Mouse (Mus musculus): ENCODE results near the gene Sestd1. TPM values are rescaled to one million over a fixed set of nuclear protein-coding genes. Genes with fewer than 3 reads are reported as not detected.
A peak's percentile ranks its signal among the peaks of the same experiment; 100 is the strongest.

Sestd1 gene
- total and polyA plus RNA-seq, 2 experiments from 2014 or later: 21.0 to 41.3 TPM

GRCm38 (mm10) chr2:77151255-77151654, 129.1 kb downstream of the Sestd1 start:
- no peaks in the 10 kb centered on the region for H3K27me3 ChIP-seq (ENCODE audit: insufficient read depth, low read length)
- TF ChIP-seq CTCF (IDR thresholded peaks at IDR 0.05; ENCODE audit: low read depth): no peak
- H3K4me3 ChIP-seq (ENCODE audit: low read length): no peak overlapping the region
- no peak overlapping the region for H3K27ac ChIP-seq
- DNase-seq (ENCODE audit: low spot score) (no peak), ATAC-seq (no peak)
- H3K4me1 ChIP-seq (ENCODE audit: insufficient read depth, low read length): peaks cover 8% of the 10 kb centered on the region; the same call in 1 of the 2 replicates
- no peaks in the 10 kb centered on the region for H3K9me3 ChIP-seq (ENCODE audit: low read length)
- H3K4me2 ChIP-seq (ENCODE audit: low read depth, low read length): no peak overlapping the region
- no peaks in the 10 kb centered on the region for H3K36me3 ChIP-seq (ENCODE audit: insufficient read depth, low read length)
- no peak overlapping the region for H3K9ac ChIP-seq (replicated peaks; ENCODE audit: low read length)
- 91% methylated on average over 8 of the region's 8 CpGs for WGBS

DNA sequence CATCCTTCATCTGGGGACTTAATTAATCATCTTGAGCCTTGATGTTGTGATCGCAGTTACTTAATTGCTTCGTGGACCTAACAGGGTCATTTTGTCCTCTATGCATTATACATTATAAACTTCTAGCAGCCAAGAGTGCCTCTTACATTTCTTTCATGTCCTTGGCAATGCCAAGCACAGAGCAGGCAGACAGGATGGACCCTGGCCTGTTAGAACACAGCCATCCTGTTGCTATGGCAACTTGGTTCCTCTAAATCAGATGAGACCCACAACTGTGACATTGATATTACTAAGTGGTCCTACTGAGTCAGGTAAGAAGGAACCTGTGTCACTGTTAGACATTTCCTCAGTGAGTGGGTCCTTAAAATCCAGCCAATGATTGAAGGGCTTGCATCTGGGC, 130.8 kb downstream of the Sestd1 start:
- Histone ChIP-seq H3K9ac (replicated peaks; ENCODE audit: low read length) (no peak overlapping the region), H3K27ac (no peak overlapping the region), H3K4me1 (ENCODE audit: insufficient read depth, low read length) (peaks cover 10% of the 10 kb centered on the region; the same call in 1 of the 2 replicates), H3K4me2 (ENCODE audit: low read depth, low read length) (no peak overlapping the region), H3K27me3 (ENCODE audit: insufficient read depth, low read length) (no peaks in the 10 kb centered on the region), H3K4me3 (ENCODE audit: low read length) (no peak overlapping the region), H3K9me3 (ENCODE audit: low read length) (no peaks in the 10 kb centered on the region), H3K36me3 (ENCODE audit: insufficient read depth, low read length) (no peaks in the 10 kb centered on the region)
- DNase-seq (ENCODE audit: low spot score): no peak
- TF ChIP-seq CTCF (IDR thresholded peaks at IDR 0.05; ENCODE audit: low read depth): no peak
- 38% methylated on average over 2 of the region's 2 CpGs for WGBS
- peak; percentile 29; the same call in 1 of the 2 replicates for ATAC-seq

- no peaks in the 10 kb centered on the region for H3K9me3 ChIP-seq (ENCODE audit: low read length)
- peak; percentile 31 for DNase-seq (ENCODE audit: low spot score)
- H3K4me3 ChIP-seq (ENCODE audit: low read length): no peak overlapping the region
- no peak overlapping the region for H3K4me2 ChIP-seq (ENCODE audit: low read depth, low read length)
- no peaks in the 10 kb centered on the region for H3K36me3 ChIP-seq (ENCODE audit: insufficient read depth, low read length)
- 0 out of 2 replicates have a peak, but pooled peaks have one; percentile 29 for ATAC-seq
- no peaks in the 10 kb centered on the region for H3K27me3 ChIP-seq (ENCODE audit: insufficient read depth, low read length)
- peaks cover 10% of the 10 kb centered on the region; the same call in 1 of the 2 replicates for H3K4me1 ChIP-seq (ENCODE audit: insufficient read depth, low read length)
- 36% methylated on average over 4 of the region's 4 CpGs for WGBS
- H3K9ac ChIP-seq (replicated peaks; ENCODE audit: low read length): no peak overlapping the region
- no peak overlapping the region for H3K27ac ChIP-seq
- no peak for TF ChIP-seq CTCF (IDR thresholded peaks at IDR 0.05; ENCODE audit: low read depth)
Observed at GRCm38 (mm10) chr2:77148215-77148614, 132.2 kb downstream of the Sestd1 start.

DNA sequence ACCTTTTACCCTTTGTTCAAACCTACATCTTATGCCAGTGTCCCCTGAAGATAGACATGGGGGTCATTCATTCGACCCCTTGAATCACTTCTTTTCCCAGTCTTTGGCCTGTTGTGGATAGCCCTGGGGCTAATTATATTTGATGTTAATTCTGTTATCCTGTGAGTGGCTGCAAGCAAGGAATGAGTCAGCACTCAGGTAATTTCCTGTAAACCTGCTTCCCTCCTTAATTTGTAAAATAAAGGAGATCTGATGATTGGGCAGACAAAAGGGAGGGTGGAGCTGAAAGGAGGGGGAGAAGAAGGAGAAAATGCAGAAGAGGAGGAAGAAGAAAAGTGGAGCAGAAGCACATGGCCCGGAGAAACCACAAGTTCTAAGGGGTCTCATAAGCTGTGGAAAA, 133.4 kb downstream of the Sestd1 start:
- WGBS: 82% methylated on average over 2 of the region's 2 CpGs
- no peaks in the 10 kb centered on the region for H3K36me3 ChIP-seq (ENCODE audit: insufficient read depth, low read length)
- H3K9me3 ChIP-seq (ENCODE audit: low read length): no peaks in the 10 kb centered on the region
- TF ChIP-seq CTCF (IDR thresholded peaks at IDR 0.05; ENCODE audit: low read depth): no peak
- no peak overlapping the region for H3K9ac ChIP-seq (replicated peaks; ENCODE audit: low read length)
- H3K4me3 ChIP-seq (ENCODE audit: low read length): no peak overlapping the region
- peaks cover 10% of the 10 kb centered on the region; the same call in 1 of the 2 replicates for H3K4me1 ChIP-seq (ENCODE audit: insufficient read depth, low read length)
- H3K4me2 ChIP-seq (ENCODE audit: low read depth, low read length): no peak overlapping the region
- no peaks in the 10 kb centered on the region for H3K27me3 ChIP-seq (ENCODE audit: insufficient read depth, low read length)
- ATAC-seq (no peak), DNase-seq (ENCODE audit: low spot score) (no peak)
- no peak overlapping the region for H3K27ac ChIP-seq

- Histone ChIP-seq H3K9me3 (ENCODE audit: low read length) (no peaks in the 10 kb centered on the region), H3K4me2 (ENCODE audit: low read depth, low read length) (no peak overlapping the region), H3K36me3 (ENCODE audit: insufficient read depth, low read length) (no peaks in the 10 kb centered on the region), H3K4me3 (ENCODE audit: low read length) (no peak overlapping the region), H3K4me1 (ENCODE audit: insufficient read depth, low read length) (peaks cover 10% of the 10 kb centered on the region; the same call in 1 of the 2 replicates), H3K27me3 (ENCODE audit: insufficient read depth, low read length) (no peaks in the 10 kb centered on the region), H3K9ac (replicated peaks; ENCODE audit: low read length) (no peak overlapping the region), H3K27ac (no peak overlapping the region)
- no peak for TF ChIP-seq CTCF (IDR thresholded peaks at IDR 0.05; ENCODE audit: low read depth)
- ATAC-seq (no peak), DNase-seq (ENCODE audit: low spot score) (no peak)
- 76% methylated on average over 3 of the region's 3 CpGs for WGBS
Observed at GRCm38 (mm10) chr2:77146291-77146690, 134.1 kb downstream of the Sestd1 start.

- Histone ChIP-seq H3K27me3 (ENCODE audit: insufficient read depth, low read length) (no peaks in the 10 kb centered on the region), H3K9me3 (ENCODE audit: low read length) (no peaks in the 10 kb centered on the region), H3K4me1 (ENCODE audit: insufficient read depth, low read length) (peaks cover 3% of the 10 kb centered on the region; the same call in 1 of the 2 replicates), H3K36me3 (ENCODE audit: insufficient read depth, low read length) (no peaks in the 10 kb centered on the region), H3K4me2 (ENCODE audit: low read depth, low read length) (no peak overlapping the region), H3K4me3 (ENCODE audit: low read length) (no peak overlapping the region), H3K27ac (no peak overlapping the region), H3K9ac (replicated peaks; ENCODE audit: low read length) (no peak overlapping the region)
- 70% methylated on average over 6 of the region's 6 CpGs for WGBS
- no peak for DNase-seq (ENCODE audit: low spot score)
- no peak for ATAC-seq
- no peak for TF ChIP-seq CTCF (IDR thresholded peaks at IDR 0.05; ENCODE audit: low read depth)
Observed at GRCm38 (mm10) chr2:77143536-77143935, 136.9 kb downstream of the Sestd1 start.

DNA sequence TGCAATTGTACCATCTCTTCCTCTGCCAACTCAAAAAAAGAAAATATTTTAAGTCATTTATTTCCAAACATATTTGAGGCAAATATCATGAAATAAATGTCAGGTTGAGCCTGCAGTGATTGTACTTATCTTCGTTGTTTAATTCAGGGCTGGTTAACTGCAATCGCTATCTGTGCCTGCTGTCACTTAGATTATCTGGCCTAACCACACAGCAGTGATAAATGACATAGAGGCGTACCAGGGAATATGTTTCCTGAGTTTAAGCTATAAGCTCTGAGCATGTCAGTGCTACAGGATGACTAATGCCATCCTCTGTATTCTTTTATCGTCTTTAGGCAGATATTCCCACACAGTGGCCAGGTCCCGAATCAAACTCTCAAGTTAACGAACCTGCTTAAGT, 141.5 kb downstream of the Sestd1 start:
- Histone ChIP-seq H3K4me1 (ENCODE audit: insufficient read depth, low read length) (no peaks in the 10 kb centered on the region), H3K27me3 (ENCODE audit: insufficient read depth, low read length) (no peaks in the 10 kb centered on the region), H3K4me3 (ENCODE audit: low read length) (no peak overlapping the region), H3K9me3 (ENCODE audit: low read length) (no peaks in the 10 kb centered on the region), H3K9ac (replicated peaks; ENCODE audit: low read length) (no peak overlapping the region), H3K4me2 (ENCODE audit: low read depth, low read length) (no peak overlapping the region), H3K36me3 (ENCODE audit: insufficient read depth, low read length) (no peaks in the 10 kb centered on the region), H3K27ac (no peak overlapping the region)
- no peak for DNase-seq (ENCODE audit: low spot score)
- no peak for ATAC-seq
- 89% methylated on average over 6 of the region's 6 CpGs for WGBS
- no peak for TF ChIP-seq CTCF (IDR thresholded peaks at IDR 0.05; ENCODE audit: low read depth)

All from hindbrain, postnatal 0 days (tissue).